Mouse (Mus musculus): ENCODE data around the gene Tex36.

DNA sequence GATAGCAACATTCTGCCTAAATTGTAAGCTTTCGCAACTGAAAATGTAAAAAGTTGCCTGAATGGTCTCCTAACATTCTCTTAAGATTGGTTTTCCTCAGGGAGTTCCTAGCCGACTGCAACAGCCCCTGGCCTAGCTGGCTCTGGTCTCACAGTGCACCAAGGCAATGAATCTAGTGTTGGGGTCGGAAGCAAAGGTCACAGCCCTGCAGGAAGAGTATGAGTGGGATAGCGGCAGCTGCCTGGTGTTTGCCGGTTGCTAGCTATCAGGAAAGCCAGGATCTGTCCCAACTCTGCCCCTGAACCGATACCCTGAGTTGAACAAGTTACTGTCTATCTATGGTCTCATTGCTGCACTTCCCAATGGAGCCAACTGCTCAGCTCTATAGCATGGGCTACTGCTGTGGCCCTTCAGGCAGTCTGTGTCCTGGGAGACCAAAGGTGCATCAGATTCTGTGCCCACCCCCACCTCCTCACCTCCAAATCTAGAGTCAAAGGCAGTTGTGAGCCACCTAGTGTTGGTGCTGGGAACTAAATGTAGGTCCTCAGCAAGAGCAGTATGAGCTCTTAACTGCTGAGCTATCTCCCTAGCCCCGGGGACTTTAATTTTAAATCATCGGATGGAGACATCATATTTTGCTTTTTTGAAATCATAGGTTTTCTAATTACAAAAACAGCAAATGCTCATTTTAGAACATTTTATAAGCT, 46.0 kb downstream of the Tex36 start:
- TF ChIP-seq CTCF (IDR thresholded peaks at IDR 0.05; ENCODE audit: low read depth, low read length), result no peak
- no peak for TF ChIP-seq POLR2A (IDR thresholded peaks at IDR 0.05; ENCODE audit: extremely low read depth, insufficient read depth, low read length)

Data from liver, adult 2 months (tissue).